Mouse (Mus musculus) liver, embryonic 14.5 days (tissue): Measurements from ENCODE around the gene Ang.

Experiments
- CTCF ChIP-seq: IDR thresholded peaks from 2 replicates; pipeline ENCODE4 v1.5.1; 2016; ENCODE audit warnings: antibody characterized with exemption, low read depth, control low read depth
- EP300 ChIP-seq: IDR thresholded peaks from 2 replicates; pipeline ENCODE4 v1.6.1; 2016; ENCODE audit warnings: antibody characterized with exemption, low read depth

DNA sequence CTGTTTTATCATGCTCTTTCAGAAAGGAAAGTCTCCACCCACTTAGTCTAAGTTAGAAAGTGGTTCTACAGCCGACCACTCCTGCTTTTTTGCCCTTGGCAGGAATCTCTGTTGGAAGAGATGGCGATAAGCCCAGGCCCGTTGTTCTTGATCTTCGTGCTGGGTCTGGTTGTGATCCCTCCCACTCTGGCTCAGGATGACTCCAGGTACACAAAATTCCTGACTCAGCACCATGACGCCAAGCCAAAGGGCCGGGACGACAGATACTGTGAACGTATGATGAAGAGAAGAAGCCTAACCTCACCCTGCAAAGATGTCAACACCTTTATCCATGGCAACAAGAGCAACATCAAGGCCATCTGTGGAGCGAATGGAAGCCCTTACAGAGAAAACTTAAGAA, 10.3 kb downstream of the Ang start:
- TF ChIP-seq CTCF (no peak), EP300 (no peak)
